Mouse (Mus musculus) right cerebral cortex, adult 2 months (tissue): ENCODE measurements around the gene Mertk.
"Not testable (repeated sequence)": the region's sequence is repeated elsewhere in the genome, so short reads cannot be mapped to it uniquely, and the experiment has no call there.

Source experiments
- DNase-seq, 2 experiments: peaks; one replicate each; pipeline ENCODE4 v3.0.0; 2021 to 2022; ENCODE audit warnings: low spot score in 2 of 2

The Mertk gene

GRCm38 (mm10) chr2:128698693-128699181 lies at the start of gene Mertk:
TSS of gene Mertk (plus strand) at chr2:128698956.
- peak; percentile 49 to 66 for DNase-seq

GRCm38 (mm10) chr2:128680661-128681060 lies 18.1 kb upstream of the Mertk start:
- DNase-seq: no peak

GRCm38 (mm10) chr2:128686921-128687557 lies 11.7 kb upstream of the Mertk start, which contains the start of gene Anapc1:
TSS of gene Anapc1 (minus strand) at chr2:128687391.
- peak; percentile 90 to 91 for DNase-seq

GRCm38 (mm10) chr2:128687558-128688120 lies 11.1 kb upstream of the Mertk start:
- DNase-seq: no peak

- DNase-seq: no peak
These were observed 6.4 kb upstream of the Mertk start for GRCm38 (mm10) chr2:128692336-128692735.

DNA sequence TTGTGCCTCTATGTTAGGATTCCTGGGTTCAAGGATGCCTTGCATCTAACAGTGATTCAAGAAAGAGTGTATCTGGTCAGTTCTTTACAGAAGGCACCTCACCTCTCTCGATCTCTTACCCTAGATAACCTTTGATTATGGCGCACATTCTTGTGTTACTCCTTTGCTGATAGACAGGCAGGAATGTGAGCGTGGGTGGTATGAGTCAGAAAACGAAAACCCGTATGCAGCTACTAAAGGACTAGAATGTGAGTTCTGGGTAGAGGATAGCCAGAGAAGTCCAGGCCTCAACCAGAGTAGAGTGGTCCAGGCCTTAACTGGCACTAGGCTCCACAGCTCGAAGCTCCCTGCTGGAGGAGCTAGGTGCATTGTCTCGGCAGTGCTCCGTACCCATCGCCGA lies 6.0 kb upstream of the Mertk start:
- DNase-seq: no peak

DNA sequence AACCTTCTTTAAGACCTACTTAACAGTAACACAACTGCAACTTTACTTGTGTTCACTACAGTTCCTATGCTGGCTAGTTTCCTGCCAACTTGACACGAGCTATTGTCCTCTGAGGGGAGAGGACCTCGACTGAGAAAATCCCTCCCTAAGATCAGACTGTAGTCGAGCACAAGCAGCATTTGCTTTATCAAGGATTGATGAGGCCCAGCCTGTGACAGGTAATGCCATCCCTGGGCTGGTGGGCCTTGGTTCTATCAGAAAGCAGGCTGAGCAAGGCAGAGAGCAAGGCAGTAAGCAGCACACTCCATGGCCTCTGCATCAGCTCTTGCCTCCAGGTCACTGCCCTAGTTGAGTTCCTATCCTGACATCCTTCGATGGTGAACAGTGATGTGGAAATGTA lies 5.5 kb upstream of the Mertk start:
- no peak for DNase-seq

- DNase-seq: not testable (repeated sequence)
These were observed 4.9 kb upstream of the Mertk start for GRCm38 (mm10) chr2:128693828-128694227.

DNA sequence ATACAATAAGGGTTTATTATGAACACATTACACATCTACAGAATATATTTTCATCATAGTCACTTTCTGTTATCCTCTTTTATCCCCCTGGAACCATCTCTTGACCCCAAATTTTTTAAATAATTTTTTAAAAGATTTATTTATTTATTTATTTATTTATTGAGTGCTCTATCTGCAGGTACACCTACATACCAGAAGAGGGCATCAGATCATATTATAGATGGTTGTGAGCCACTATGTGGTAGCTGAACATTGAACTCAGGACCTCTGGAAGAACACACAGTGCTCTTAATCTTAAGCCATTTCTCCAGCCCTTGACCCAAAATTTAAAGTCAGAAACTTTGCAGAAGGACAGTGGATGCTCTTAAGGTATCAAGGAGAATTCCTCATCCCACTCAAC lies 4.2 kb upstream of the Mertk start:
- DNase-seq: no peak

- no peak for DNase-seq
These were observed 2.3 kb upstream of the Mertk start for GRCm38 (mm10) chr2:128696426-128696825.

DNA sequence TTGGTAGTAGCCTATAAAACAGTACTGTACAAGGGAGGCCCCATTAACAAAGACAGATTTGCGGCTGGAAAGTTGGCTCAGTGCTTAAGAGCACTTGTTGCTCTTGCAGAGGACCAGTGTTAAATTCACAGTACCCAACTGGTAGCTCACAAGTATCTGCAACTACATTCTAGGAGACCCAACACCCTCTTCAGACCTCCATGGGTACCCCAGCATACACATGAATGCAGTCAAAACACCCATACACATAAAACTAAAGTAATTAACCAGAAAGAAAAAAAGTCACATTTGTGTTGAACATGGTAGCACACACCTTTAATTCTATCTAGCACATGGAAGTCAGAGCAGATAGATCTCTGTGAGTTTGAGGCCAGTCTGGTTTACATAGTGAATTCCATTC lies 1.7 kb upstream of the Mertk start:
- DNase-seq: no peak

- DNase-seq: no peak
These were observed 1.2 kb upstream of the Mertk start for GRCm38 (mm10) chr2:128697566-128697965.

DNA sequence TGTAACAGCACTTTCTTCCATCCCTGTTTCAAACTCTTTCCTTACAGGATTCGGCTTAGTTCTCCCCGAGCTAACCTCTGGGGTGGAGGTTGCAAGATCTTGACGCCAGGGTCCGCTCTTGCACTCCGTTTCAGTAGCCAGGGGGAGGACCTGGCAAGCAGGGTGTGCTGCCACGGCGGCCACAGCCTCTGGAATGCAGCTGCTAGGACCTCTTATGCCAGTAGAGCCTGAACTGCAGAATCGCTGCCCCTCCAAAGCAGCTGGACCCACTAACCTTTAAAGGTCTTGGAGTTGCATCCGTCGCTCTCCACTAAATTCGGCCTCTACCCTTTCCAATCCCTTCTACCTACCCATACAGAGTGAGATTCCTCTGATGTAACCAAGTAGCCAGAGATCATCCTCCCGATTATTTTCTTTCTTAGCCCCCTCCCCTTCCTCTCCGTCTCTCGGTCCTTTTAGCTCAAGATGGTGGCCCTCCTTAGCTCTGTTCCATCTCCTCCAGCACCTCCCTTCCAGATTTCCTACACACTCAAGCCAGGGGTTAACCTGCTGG lies 540 bp upstream of the Mertk start:
- peak; percentile 66 to 67 for DNase-seq

DNA sequence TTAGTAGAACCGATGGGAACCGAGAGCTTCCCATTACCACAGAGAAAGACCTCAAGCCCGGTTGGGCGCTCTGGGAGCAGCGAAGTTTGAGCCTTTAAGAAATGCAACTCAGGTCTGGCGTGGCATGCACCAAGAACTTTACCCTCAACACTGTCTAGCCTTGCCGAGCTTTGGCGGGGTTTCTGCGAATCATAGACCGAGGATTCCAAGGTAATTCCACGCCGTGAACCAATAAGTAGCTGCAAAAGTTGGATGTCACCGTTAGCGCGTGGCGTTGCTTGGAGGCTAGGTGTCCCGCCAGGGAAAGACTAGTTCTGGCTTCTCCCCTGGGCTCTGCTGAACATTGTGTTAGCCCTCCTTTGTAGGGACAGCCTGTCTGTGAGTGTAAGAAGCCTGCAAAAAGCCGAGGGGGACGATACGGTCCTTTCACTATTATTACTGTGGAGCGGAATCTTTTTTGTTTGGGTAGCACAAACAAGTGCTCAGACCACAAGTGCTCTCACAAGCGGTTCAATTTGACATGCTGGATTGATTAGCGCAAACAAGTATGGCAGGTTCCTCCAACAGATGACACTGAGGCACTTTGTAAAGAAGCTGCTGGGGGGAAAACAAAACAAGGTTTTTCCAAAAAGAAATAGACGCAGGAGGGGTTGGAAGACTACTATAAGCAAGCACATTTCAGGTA lies 587 bp downstream of the Mertk start:
- DNase-seq: no peak

DNA sequence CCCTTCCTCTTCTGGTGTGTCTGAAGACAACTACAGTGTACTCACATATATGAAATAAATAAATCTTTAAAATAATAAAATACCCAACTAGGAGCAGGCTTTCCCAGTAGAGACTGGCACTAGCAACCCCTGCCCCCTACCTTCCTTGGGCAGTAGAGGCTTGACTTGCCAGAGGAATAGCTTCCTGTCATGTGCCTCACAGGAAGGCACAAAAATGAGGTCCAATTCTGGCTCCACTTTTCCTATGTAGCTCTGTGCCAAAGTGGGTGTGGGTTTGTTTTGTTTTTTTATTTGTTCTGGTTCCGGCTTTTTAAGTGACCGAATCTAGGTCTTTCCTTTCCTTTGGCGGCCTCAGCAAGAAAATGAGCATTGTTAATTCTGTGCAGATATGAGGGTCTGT lies 5.7 kb downstream of the Mertk start:
- peak in 1 of 2 experiments; percentile 14 for DNase-seq

DNA sequence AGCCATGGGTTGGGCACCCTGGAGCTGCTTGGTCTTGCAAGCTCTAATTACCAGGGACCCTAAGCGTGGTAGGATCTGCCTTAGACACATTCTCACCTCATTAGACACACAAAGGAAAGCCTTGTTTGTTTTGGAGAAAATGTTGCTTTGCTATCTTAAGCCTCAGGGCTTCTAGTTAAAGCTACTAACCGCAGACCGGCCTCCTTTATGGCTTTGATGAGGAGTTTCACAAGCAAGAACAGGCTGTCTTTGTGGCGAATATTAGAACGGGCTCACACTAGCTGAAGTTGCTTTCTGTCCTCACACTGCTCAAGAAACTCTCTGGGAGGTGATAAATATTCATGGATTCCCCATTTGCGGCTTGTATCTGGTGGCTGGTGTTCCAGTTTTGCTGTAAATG lies 10.5 kb downstream of the Mertk start:
- DNase-seq: peak in 1 of 2 experiments; percentile 12

- no peak for DNase-seq
These were observed 11.9 kb downstream of the Mertk start for GRCm38 (mm10) chr2:128710609-128711008.

- DNase-seq: no peak
These were observed 14.2 kb downstream of the Mertk start for GRCm38 (mm10) chr2:128712940-128713339.

DNA sequence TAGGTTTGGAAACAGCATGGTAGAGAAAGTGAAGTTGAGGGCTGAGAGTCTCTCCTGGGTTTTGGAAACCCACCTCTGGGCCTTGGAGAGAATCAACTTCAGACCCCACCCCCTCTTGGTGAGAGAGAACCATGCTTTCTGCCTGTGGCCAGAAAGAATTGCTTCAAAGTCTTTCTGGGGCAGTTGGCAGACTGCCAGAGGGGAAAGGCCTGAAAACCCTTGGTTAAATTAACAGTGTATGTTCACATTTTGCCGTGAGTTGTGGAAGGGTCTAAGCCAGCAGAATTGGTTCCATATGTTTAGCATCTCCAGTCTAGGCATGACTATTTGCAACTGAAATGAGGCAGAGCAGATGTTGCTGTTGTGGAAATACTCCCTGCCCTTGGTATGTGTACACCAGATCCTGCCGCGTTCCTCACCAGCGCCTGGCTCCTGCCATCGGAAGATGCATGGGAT lies 14.8 kb downstream of the Mertk start:
- DNase-seq: peak in 1 of 2 experiments; percentile 22

GRCm38 (mm10) chr2:128714724-128715241 lies 16.0 kb downstream of the Mertk start:
- no peak for DNase-seq

DNA sequence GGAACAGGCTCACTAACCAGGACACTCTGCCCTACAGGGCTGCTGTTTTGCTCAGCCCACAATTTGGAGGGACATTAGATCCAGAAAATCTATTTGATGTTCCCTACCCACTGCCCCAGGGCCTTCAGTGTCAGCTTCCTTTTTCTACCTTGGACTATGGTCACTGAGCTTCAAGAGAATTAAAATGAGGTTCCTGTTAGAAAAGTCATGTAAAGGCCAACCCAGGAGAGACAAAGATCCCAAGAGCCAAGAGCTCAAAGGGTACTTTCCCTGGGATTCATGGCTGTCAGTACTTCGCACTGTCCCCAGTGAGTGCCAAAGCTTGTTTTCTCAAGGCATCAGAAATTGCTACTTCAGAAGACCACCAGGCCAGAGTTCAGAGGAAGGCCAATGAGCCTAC lies 17.2 kb downstream of the Mertk start:
- no peak for DNase-seq

DNA sequence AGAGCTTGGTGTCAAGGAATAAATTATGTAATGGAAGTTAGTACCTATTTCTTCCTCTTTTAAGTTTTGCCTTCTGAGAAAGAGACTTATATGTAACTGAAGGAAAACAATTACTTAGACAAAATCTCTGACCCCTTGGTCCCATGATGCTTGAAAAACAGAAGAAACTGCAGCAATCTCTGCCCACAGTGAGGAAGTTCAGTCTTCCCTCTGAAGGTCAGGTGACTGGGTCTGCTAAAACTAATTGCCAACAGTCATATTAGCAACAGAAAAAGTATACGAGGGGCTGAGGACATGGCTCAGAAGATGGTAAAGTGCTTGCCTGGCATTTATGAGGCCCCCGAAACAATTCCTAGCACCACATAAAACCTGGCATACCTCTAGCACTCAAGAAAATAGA lies 20.6 kb downstream of the Mertk start:
- DNase-seq: no peak
